Mouse (Mus musculus): ENCODE measurements around the gene Gm11172. TPM values are rescaled to one million over a fixed set of nuclear protein-coding genes. Genes with fewer than 3 reads are reported as not detected.
"Not testable (repeated sequence)": the region's sequence is repeated elsewhere in the genome, so short reads cannot be mapped to it uniquely, and the experiment has no call there.

The Gm11172 gene
- total RNA-seq, 2 experiments from 2014 or later, result not detected

DNA sequence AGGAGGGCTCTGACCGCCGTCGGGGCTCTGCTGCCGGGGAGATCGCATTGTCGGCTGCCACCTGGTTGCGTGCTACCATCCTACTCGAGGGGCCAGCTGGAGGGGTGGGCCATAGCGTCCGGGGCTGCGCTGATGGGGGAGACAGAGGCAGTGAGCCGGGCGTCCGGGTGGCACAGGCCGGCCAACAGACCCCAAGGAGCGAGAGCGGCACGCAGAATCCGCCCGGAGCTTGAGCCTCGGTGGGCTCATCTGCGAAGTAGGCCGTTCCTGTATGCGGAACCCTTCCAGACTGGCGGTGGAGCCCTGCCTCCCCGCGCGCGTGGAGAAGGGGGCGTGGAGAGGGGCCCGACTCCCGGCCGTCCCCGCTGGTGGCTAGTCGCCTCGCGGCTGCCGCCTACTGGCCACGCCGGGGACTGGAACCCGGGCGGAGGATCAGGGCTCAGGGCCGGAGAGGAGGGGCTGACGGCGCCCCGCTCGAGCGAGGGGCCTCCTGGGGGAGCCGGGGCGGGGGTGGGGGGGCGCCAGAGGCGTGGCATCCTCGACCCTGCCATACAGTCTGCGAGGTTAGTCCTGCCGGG, 27.8 kb upstream of the Gm11172 start:
- peak; percentile 50 for ATAC-seq (replicated peaks; ENCODE audit: low FRiP score, low TSS enrichment, poor library complexity, severe bottlenecking)

DNA sequence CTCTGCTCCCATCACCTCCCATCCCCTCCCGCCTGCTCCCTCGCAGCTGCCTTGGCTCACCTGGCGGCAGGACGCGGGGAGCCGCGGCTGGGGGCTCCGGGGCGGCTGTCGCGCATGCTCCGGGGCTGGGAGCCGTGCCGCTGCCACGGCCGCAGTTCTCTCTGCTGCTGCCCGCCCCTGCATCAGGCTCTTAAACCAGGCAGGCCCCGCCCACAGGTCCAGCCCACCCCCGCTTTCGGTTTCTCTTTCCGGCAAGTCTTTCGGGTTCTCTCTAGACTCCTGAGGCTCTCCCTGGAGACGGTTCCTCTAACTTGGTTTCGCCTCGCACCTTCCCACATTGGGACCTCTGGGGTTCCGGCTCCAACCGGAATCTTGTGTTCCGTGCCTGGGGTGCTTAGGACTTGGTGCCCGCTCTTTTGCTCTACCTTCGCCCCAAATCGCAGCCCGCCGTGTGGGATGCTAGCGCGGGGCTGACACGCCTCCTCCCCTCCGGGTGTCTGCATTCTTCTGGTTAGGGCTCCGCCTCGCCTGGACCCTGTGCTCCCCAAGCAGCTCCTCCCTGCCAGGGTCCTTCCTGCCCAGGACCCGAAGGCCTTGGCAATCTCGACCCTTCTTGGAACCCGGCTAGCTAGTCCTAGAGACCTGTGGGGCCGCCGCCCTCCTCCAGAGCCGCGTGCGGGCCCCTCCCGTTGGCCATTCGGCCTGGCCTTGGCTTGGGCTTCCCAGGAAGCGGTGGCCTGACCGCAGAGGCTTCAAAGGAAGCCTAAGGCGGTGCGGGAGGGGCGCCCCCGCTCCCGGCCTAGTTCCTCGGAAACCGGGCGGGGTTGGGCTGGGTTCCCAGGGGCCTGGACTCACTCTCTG, 27.1 kb upstream of the Gm11172 start, which contains the start of gene Socs1:
Socs1 (minus strand) TSS at position 166 of the 861 bp plus-strand sequence.
- peak; percentile 72 for ATAC-seq (replicated peaks; ENCODE audit: low FRiP score, low TSS enrichment, poor library complexity, severe bottlenecking)

- ATAC-seq (replicated peaks; ENCODE audit: low FRiP score, low TSS enrichment, poor library complexity, severe bottlenecking), result peak; percentile 76
Measured at GRCm38 (mm10) chr16:10786288-10786687, 26.4 kb upstream of the Gm11172 start.

DNA sequence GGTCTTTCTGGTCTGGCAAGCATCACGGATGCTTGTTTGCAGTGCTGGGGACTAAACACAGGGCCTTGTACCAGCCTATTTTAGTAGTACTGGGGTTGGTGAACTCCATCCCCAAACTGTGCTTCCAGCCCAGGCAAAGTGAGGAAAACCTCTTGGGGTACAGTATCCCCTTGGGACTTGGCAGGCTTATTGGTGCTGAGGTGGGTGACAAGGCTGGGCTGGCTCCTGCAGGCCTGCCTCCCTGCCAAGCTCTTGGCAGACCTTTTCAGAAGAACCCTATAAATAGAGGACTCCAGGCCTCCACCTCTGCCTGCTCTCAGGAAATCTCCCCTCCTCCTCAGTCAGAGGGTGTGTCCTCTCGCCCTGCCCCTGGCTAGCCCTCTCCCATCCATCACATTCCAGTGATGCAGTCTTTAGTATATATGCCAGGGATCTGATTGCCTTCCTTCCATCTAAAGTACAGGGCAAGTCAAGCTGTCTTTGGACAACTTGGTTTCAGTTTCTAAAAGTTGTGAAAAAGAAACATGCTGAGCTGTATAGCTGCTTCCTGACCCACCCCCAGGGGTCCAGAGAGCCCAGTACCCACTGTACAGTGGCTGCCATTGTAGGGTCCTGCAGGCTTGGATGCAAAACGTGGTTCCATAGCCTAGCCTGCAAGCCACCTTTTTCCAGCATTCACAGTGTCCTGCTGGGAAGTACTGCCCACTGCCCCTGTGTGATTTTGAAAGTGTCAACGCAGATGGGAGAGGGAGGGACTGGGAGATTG, 25.8 kb upstream of the Gm11172 start:
- no peak for ATAC-seq (replicated peaks; ENCODE audit: low FRiP score, low TSS enrichment, poor library complexity, severe bottlenecking)

DNA sequence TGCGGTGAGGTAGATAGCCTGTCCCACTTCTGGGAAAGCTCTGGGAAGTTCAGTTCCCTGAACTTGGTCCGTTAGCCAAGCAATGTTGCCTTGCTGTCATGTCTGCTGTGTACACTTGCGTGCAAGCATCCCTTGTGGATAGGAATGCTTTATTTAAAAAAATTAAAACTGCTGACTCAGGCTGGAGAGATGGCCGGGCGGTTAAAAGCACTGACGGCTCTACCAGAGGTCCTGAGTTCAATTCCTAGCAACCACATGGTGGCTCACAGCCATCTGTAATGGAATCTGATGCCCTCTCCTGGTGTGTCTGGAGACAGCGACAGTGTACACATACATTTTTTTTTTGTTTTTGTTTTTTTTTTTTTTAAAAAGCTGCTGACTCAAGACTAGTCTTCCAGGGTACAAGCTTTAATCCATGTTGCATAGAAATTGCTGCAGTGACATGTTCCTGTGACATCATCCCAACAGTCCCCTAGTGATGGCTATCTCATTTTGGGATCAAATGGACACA, 25.1 kb upstream of the Gm11172 start:
- no peak for ATAC-seq (replicated peaks; ENCODE audit: low FRiP score, low TSS enrichment, poor library complexity, severe bottlenecking)

DNA sequence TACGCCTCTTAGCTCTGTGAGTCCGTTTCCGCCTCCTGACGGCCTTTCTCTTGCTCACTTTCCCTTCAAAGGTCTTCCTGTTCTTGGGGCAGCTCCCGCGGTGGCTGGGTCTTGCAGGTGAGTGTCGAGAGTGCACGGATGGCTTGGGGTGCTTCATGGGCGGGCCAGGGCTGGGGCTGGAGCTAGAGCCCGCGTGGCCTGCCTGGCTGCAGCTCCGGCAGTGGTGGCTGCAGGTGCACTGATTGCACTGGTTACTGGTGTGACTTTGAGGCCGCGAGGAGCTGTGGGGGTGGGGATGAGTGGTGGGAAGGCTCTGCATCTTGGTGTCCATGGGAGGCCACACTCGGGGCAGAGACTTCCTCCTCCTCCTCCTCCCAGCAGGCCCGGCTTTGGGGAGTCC, 24.4 kb upstream of the Gm11172 start, which contains the start of gene Tnp2:
Tnp2 (minus strand) TSS at position 390 of the 400 bp plus-strand sequence.
- no peak for ATAC-seq (replicated peaks; ENCODE audit: low FRiP score, low TSS enrichment, poor library complexity, severe bottlenecking)

GRCm38 (mm10) chr16:10788866-10789265, 23.8 kb upstream of the Gm11172 start:
- no peak for ATAC-seq (replicated peaks; ENCODE audit: low FRiP score, low TSS enrichment, poor library complexity, severe bottlenecking)

- ATAC-seq (replicated peaks; ENCODE audit: low FRiP score, low TSS enrichment, poor library complexity, severe bottlenecking), result no peak
Measured at GRCm38 (mm10) chr16:10790702-10791101, 22.0 kb upstream of the Gm11172 start, which contains the start of gene Prm3. Prm3 (minus strand) TSS chr16:10790914.

- ATAC-seq (replicated peaks; ENCODE audit: low FRiP score, low TSS enrichment, poor library complexity, severe bottlenecking), result no peak
Measured at GRCm38 (mm10) chr16:10796034-10796433, 16.7 kb upstream of the Gm11172 start, which contains the start of gene Prm2. Prm2 (minus strand) TSS chr16:10796134.

GRCm38 (mm10) chr16:10802420-10802819, 10.3 kb upstream of the Gm11172 start:
- ATAC-seq (replicated peaks; ENCODE audit: low FRiP score, low TSS enrichment, poor library complexity, severe bottlenecking), result not testable (repeated sequence)

DNA sequence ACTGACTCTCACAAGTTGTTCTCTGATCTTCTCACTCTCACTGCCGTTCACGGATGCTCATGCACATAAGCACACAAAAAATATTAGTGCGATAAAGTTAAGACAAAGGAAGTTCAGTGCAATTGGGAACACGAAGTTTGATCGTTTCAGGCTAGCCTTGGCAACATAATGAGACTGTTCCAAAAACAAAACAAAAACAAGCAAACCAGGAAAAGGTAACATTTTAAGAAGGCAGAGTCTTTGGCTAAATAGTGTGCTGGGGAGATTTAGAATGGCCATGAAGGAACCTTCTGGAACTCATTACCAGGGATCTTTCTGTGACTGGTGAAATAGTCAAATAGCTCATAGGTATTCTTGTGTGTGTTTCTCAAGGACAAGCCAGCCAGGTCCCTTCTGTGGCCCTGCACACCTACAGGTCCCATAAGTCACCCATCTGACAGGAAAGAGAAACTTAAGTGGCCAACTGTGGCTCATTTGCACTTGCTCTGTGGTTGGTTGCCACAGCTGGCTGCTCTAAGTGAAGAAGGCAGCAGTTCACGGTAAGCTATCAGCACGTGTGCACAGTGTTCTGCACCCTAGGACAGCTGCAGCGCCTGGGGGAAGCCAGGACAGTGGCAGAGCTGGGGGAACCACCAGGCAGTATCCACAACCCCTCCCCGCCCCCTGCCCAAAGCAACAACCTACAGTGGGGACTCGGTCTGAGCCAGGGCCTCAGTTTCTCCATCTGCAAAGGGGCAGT, 6.8 kb upstream of the Gm11172 start, which contains the start of gene Prm1:
Prm1 (minus strand) TSS at position 51 of the 739 bp plus-strand sequence.
- no peak for ATAC-seq (replicated peaks; ENCODE audit: low FRiP score, low TSS enrichment, poor library complexity, severe bottlenecking)

DNA sequence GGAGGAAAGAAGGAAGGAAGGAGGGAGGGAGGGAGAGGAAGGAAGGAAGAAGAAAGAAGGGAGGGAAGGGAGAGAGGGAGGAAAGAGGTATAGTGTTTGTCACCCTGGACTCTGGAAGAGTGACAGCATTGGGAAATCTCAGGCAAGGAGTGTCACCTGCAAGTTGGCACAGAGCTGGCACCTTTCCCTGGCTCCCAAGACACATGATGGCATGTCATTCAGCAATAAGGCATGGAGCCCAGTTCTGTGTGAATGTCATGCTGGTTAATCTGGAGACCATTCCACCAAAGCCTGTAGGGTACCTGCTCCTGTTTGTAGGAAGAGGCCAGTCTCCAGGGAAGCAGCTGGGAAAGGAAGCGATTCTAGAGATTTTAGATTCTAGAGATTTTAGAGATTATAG, 2.3 kb upstream of the Gm11172 start:
- no peak for ATAC-seq (replicated peaks; ENCODE audit: low FRiP score, low TSS enrichment, poor library complexity, severe bottlenecking)

DNA sequence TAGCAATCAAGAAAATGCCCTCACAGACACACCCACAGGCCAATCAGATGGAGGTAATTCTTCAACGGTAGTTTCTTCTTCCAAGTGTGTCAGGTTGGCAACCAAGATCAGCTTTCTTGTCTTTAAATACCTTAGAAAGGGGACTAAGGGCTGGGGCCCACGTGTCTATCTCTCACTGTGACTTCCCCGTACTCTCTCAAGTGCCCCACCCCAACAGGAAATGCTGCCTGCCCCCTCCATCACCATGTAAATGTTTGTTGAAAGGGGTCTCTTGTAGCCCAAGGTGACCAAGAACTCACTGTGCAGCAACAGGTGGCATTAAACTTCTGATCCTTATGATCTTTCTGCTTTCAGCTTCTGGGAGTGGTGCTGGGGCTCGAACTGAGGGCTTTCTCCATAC, 1.0 kb downstream of the Gm11172 start:
- ATAC-seq (replicated peaks; ENCODE audit: low FRiP score, low TSS enrichment, poor library complexity, severe bottlenecking), result no peak

GRCm38 (mm10) chr16:10814864-10815263, 2.1 kb downstream of the Gm11172 start:
- peak; percentile 68 for ATAC-seq (replicated peaks; ENCODE audit: low FRiP score, low TSS enrichment, poor library complexity, severe bottlenecking)

GRCm38 (mm10) chr16:10818579-10819135, 5.9 kb downstream of the Gm11172 start:
- ATAC-seq (replicated peaks; ENCODE audit: low FRiP score, low TSS enrichment, poor library complexity, severe bottlenecking), result no peak

GRCm38 (mm10) chr16:10819966-10820365, 7.3 kb downstream of the Gm11172 start:
- no peak for ATAC-seq (replicated peaks; ENCODE audit: low FRiP score, low TSS enrichment, poor library complexity, severe bottlenecking)

GRCm38 (mm10) chr16:10821387-10821786, 8.7 kb downstream of the Gm11172 start:
- ATAC-seq (replicated peaks; ENCODE audit: low FRiP score, low TSS enrichment, poor library complexity, severe bottlenecking), result no peak

DNA sequence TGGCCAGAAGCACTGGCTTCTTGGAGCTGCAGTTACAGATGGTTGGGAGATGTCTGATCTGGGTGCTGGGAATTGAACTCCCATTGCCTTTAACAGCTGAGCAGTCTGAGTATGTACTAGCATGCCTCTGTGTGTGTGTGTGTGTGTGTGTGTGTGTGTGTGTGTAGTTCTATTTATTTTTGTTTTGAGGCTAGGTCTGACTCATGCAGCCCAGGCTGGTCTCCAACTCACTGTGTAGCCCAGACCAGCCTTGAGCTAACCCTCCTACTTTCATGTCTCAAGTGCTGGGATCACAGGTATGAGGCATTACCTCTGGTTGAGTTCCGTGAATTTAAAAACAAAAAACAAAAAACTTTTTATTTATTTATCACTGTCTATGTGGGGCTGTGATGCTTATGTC, 11.8 kb downstream of the Gm11172 start:
- ATAC-seq (replicated peaks; ENCODE audit: low FRiP score, low TSS enrichment, poor library complexity, severe bottlenecking), result no peak

DNA sequence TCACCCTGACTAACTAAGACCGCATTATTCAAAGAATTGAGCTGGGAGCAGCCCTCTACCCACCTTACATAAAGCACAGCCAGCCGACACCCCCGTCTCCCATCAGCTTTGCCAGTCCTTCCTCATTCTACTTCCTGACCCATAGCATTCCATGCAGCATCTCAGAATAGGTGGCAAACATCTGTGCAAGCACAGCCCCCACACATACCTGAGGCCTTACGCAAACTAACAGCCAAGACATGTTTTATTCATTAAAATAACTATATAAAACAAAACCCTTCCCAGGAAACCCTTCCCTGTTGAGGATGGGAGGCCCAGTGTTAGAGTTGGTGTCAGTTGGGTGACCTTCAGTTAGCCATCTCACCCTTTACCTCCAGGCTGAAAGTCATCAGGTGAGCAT, 13.1 kb downstream of the Gm11172 start:
- ATAC-seq (replicated peaks; ENCODE audit: low FRiP score, low TSS enrichment, poor library complexity, severe bottlenecking), result no peak

Measured in megakaryocyte-erythroid progenitor cell, adult 5-6 weeks (primary cell).